Mouse (Mus musculus): ENCODE measurements around the gene Cpa5.

The Cpa5 gene

GRCm38 (mm10) chr6:30604342-30604867 lies 6.4 kb upstream of the Cpa5 start:
- DNase-seq, result no peak

- no peak for DNase-seq
Measured at GRCm38 (mm10) chr6:30605111-30605510, 5.7 kb upstream of the Cpa5 start.

GRCm38 (mm10) chr6:30605672-30606071 lies 5.1 kb upstream of the Cpa5 start:
- no peak for DNase-seq

GRCm38 (mm10) chr6:30611212-30611611 lies 402 bp downstream of the Cpa5 start:
- DNase-seq, result no peak

- DNase-seq, result no peak
Measured at GRCm38 (mm10) chr6:30614251-30614650, 3.4 kb downstream of the Cpa5 start.

- DNase-seq, result no peak
Measured at GRCm38 (mm10) chr6:30615741-30616140, 4.9 kb downstream of the Cpa5 start.

GRCm38 (mm10) chr6:30616491-30616941 lies 5.7 kb downstream of the Cpa5 start:
- DNase-seq, result no peak

GRCm38 (mm10) chr6:30617020-30617958 lies 6.5 kb downstream of the Cpa5 start:
- DNase-seq, result peak; percentile 8 to 34

- DNase-seq, result no peak
Measured at GRCm38 (mm10) chr6:30617959-30618590, 7.3 kb downstream of the Cpa5 start.

- no peak for DNase-seq
Measured at GRCm38 (mm10) chr6:30618735-30619134, 7.9 kb downstream of the Cpa5 start.

- DNase-seq, result no peak
Measured at GRCm38 (mm10) chr6:30619606-30620005, 8.8 kb downstream of the Cpa5 start.

GRCm38 (mm10) chr6:30620591-30620990 lies 9.8 kb downstream of the Cpa5 start:
- no peak for DNase-seq

- DNase-seq, result no peak
Measured at GRCm38 (mm10) chr6:30620994-30621393, 10.2 kb downstream of the Cpa5 start.

- DNase-seq, result no peak
Measured at GRCm38 (mm10) chr6:30621986-30622389, 11.2 kb downstream of the Cpa5 start.

- DNase-seq, result no peak
Measured at GRCm38 (mm10) chr6:30624763-30625162, 14.0 kb downstream of the Cpa5 start.

GRCm38 (mm10) chr6:30628152-30628551 lies 17.3 kb downstream of the Cpa5 start:
- no peak for DNase-seq

GRCm38 (mm10) chr6:30629989-30630388 lies 19.2 kb downstream of the Cpa5 start:
- no peak for DNase-seq

- DNase-seq, result no peak
Measured at GRCm38 (mm10) chr6:30635361-30635862, 24.6 kb downstream of the Cpa5 start.

GRCm38 (mm10) chr6:30636186-30636842 lies 25.5 kb downstream of the Cpa5 start:
- no peak for DNase-seq

GRCm38 (mm10) chr6:30638674-30639268 lies 28.0 kb downstream of the Cpa5 start, which contains the start of gene Cpa1:
Gene Cpa1, plus strand, starts transcription at chr6:30639218.
- no peak for DNase-seq

- no peak for DNase-seq
Measured at GRCm38 (mm10) chr6:30643694-30644460, 33.1 kb downstream of the Cpa5 start.

GRCm38 (mm10) chr6:30644462-30644861 lies 33.7 kb downstream of the Cpa5 start:
- DNase-seq, result no peak

Data from kidney, postnatal 36 days (tissue).